Mouse (Mus musculus): ENCODE measurements at regions not wholly inside any gene's neighbourhood (a gene's known extent, or its start where the extent isn't known, plus 50 kb on each side); places are given as distances from the start of the nearest gene placed in this dataset.

DNA sequence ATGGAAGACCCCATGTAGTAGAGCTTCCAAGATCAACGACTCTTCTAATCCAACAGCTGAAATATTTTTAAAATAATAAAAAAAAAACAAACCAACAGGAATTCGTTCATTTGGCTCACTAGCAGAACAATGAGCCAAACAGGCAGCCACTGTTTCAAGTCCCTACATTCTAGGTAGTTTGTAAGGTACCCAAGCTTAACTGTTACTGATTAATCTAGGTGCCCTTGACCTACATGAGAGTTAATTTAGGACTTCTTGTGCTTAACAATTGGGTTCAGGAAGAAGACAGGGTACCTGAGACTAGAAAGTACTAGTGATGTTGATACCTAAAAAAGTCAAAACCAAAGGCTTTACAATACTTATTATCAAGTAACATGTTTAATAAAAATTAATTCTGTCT is 381.2 kb upstream of the Jag1 start:
- TF ChIP-seq CTCF (IDR thresholded peaks at IDR 0.05; ENCODE audit: low read depth, low read length): no peak
- no peak for TF ChIP-seq POLR2A (IDR thresholded peaks at IDR 0.05; ENCODE audit: borderline replicate concordance, low read depth, low read length)
